Mouse (Mus musculus) heart, embryonic 14.5 days (tissue): Measurements from ENCODE around the gene Tbce. TPM values are rescaled to one million over a fixed set of nuclear protein-coding genes. Genes with fewer than 3 reads are reported as not detected.
"Not testable (repeated sequence)": the region's sequence is repeated elsewhere in the genome, so short reads cannot be mapped to it uniquely, and the experiment has no call there.

Experiments
- ATAC-seq: fragments of 200-750 bp; cut with Nextera tagmentation; 2 replicates; pipeline ENCODE4 v1.8.0; 2017; ENCODE audit warnings: low read depth, moderate TSS enrichment; ENCODE audit not compliant: insufficient number of reproducible peaks, insufficient read depth, low FRiP score
- H3K27ac ChIP-seq, 2 experiments: fragments of 200-500 bp in 1 of 2; fragments of 300-500 bp in 1 of 2; sonication (generic) in 1 of 2; replicated peaks in 1 of 2; 2 replicates each; pipeline ENCODE4 v1.5.1; 2012 to 2014; ENCODE audit warnings: low read depth in 2 of 2, low read length in 2 of 2, control low read depth in 1 of 2, mild to moderate bottlenecking in 1 of 2, mixed read lengths in 1 of 2; ENCODE audit not compliant: control insufficient read depth in 1 of 2, insufficient read depth in 1 of 2
- H3K27me3 ChIP-seq: fragments of 300-500 bp; sonication (generic); 2 replicates; pipeline ENCODE4 v1.6.1; 2014; ENCODE audit warnings: mild to moderate bottlenecking, low read length, control low read depth; ENCODE audit not compliant: control insufficient read depth, insufficient read depth
- H3K36me3 ChIP-seq: fragments of 300-500 bp; sonication (generic); 2 replicates; pipeline ENCODE4 v1.6.1; 2014; ENCODE audit warnings: mild to moderate bottlenecking, control low read depth, low read length, mixed read lengths; ENCODE audit not compliant: control insufficient read depth, insufficient read depth
- H3K4me1 ChIP-seq, 2 experiments: fragments of 200-500 bp in 1 of 2; fragments of 300-500 bp in 1 of 2; sonication (generic) in 1 of 2; 2 replicates each; pipeline ENCODE4 v1.6.1; 2012 to 2014; ENCODE audit warnings: low read length in 2 of 2, control low read depth in 1 of 2, mixed read lengths in 1 of 2; ENCODE audit not compliant: control insufficient read depth in 2 of 2, insufficient read depth in 2 of 2
- H3K4me2 ChIP-seq: fragments of 300-500 bp; sonication (generic); 2 replicates; pipeline ENCODE4 v1.6.1; 2014; ENCODE audit warnings: mild to moderate bottlenecking, low read length
- H3K4me3 ChIP-seq, 2 experiments: fragments of 200-500 bp in 1 of 2; fragments of 300-500 bp in 1 of 2; sonication (generic) in 1 of 2; 2 replicates each; pipeline ENCODE4 v1.5.1; 2012 to 2014; ENCODE audit warnings: low read length in 2 of 2, mild to moderate bottlenecking in 2 of 2, control low read depth in 1 of 2, low read depth in 1 of 2, moderate library complexity in 1 of 2; ENCODE audit not compliant: control insufficient read depth in 1 of 2, insufficient read depth in 1 of 2
- H3K9ac ChIP-seq: fragments of 300-500 bp; sonication (generic); 2 replicates; pipeline ENCODE4 v1.6.1; 2014; ENCODE audit warnings: mild to moderate bottlenecking, low read length
- H3K9me3 ChIP-seq: fragments of 300-500 bp; sonication (generic); 2 replicates; pipeline ENCODE4 v1.6.1; 2016; ENCODE audit warnings: low read length, control low read depth; ENCODE audit not compliant: control insufficient read depth
- WGBS: fragments of 180-500 bp; shearing (Covaris S2); extraction: QIAGEN DNeasy Blood & Tissue Kit; methylation state at CpG from one replicate; pipeline ENCODE4 v1.1.7; 2014; 5-methylcytosine and 5-hydroxymethylcytosine counted together
- polyA plus RNA-seq: library from polyadenylated mRNA; unstranded; fragments of >200 nt; fragmentation: Nextera tagmentation; extraction: Ambion mirVana; gene quantifications from 2 replicates; pipeline ENCODE4 v1.2.1, GENCODE M21; 2014

Gene Tbce
- polyA plus RNA-seq, 1 experiment from 2014 or later: 38.0 TPM

- Histone ChIP-seq H3K9me3 (no peaks in the 10 kb centered on the region), H3K4me3 (no peak overlapping the region), H3K27me3 (no peaks in the 10 kb centered on the region), H3K4me2 (no peak overlapping the region), H3K4me1 (peaks cover 0 to 2% of the 10 kb centered on the region in 2 experiments; a peak in 2 of 4 replicates), H3K36me3 (peaks cover 7% of the 10 kb centered on the region), H3K9ac (no peak overlapping the region), H3K27ac (no peak overlapping the region)
- WGBS: 78% methylated on average over 5 of the region's 5 CpGs
- no peak for ATAC-seq
These were observed 5.9 kb downstream of the Tbce start for GRCm38 (mm10) chr13:14033309-14034072.

GRCm38 (mm10) chr13:14026154-14026820, 13.2 kb downstream of the Tbce start:
- WGBS: 93% methylated on average over 6 of the region's 6 CpGs
- ATAC-seq: no peak
- H3K4me2 ChIP-seq: no peak overlapping the region

GRCm38 (mm10) chr13:14025554-14025953, 13.9 kb downstream of the Tbce start:
- Histone ChIP-seq H3K9ac (no peak overlapping the region), H3K4me3 (no peak overlapping the region), H3K4me1 (no peaks in the 10 kb centered on the region), H3K9me3 (no peaks in the 10 kb centered on the region), H3K4me2 (no peak overlapping the region), H3K36me3 (peaks cover 31% of the 10 kb centered on the region), H3K27me3 (no peaks in the 10 kb centered on the region), H3K27ac (no peak overlapping the region)
- ATAC-seq: no peak
- WGBS: 90% methylated on average over 6 of the region's 6 CpGs

More at GRCm38 (mm10) chr13:14026154-14026820, 13.2 kb downstream of the Tbce start:
- Histone ChIP-seq H3K9ac (no peak overlapping the region), H3K4me3 (no peak overlapping the region), H3K27me3 (no peaks in the 10 kb centered on the region), H3K4me1 (no peaks in the 10 kb centered on the region), H3K36me3 (peaks cover 31% of the 10 kb centered on the region), H3K9me3 (no peaks in the 10 kb centered on the region), H3K27ac (no peak overlapping the region)

- H3K4me2 ChIP-seq, H3K4me3 ChIP-seq, H3K9ac ChIP-seq, H3K9me3 ChIP-seq, H3K27me3 ChIP-seq, H3K4me1 ChIP-seq, ATAC-seq, H3K27ac ChIP-seq: not testable (repeated sequence)
- WGBS: 46% methylated on average over 8 of the region's 12 CpGs
- peaks cover 32% of the 10 kb centered on the region for H3K36me3 ChIP-seq
These were observed 18.0 kb downstream of the Tbce start for GRCm38 (mm10) chr13:14021417-14021816.

- H3K4me1 ChIP-seq: no peaks in the 10 kb centered on the region
- no peak overlapping the region for H3K27ac ChIP-seq
- 94% methylated on average over 3 of the region's 3 CpGs for WGBS
- no peaks in the 10 kb centered on the region for H3K27me3 ChIP-seq
- ATAC-seq: no peak
- no peak overlapping the region for H3K4me2 ChIP-seq
- H3K36me3 ChIP-seq: peaks cover 35% of the 10 kb centered on the region
- H3K9me3 ChIP-seq: no peaks in the 10 kb centered on the region
- H3K9ac ChIP-seq: no peak overlapping the region
- H3K4me3 ChIP-seq: no peak overlapping the region
These were observed 20.6 kb downstream of the Tbce start for GRCm38 (mm10) chr13:14018852-14019251.

GRCm38 (mm10) chr13:14018283-14018682, 21.2 kb downstream of the Tbce start:
- Histone ChIP-seq H3K4me1 (no peaks in the 10 kb centered on the region), H3K27ac (no peak overlapping the region), H3K4me2 (no peak overlapping the region), H3K36me3 (peaks cover 40% of the 10 kb centered on the region), H3K9ac (no peak overlapping the region), H3K27me3 (no peaks in the 10 kb centered on the region), H3K4me3 (no peak overlapping the region), H3K9me3 (no peaks in the 10 kb centered on the region)
- no peak for ATAC-seq

- Histone ChIP-seq H3K4me1 (no peaks in the 10 kb centered on the region), H3K36me3 (peaks cover 61% of the 10 kb centered on the region), H3K9ac (no peak overlapping the region), H3K27me3 (no peaks in the 10 kb centered on the region), H3K27ac (no peak overlapping the region), H3K4me3 (no peak overlapping the region), H3K4me2 (no peak overlapping the region), H3K9me3 (no peaks in the 10 kb centered on the region)
- WGBS: 87% methylated on average over 6 of the region's 6 CpGs
- ATAC-seq: no peak
These were observed 23.8 kb downstream of the Tbce start for GRCm38 (mm10) chr13:14015609-14016008.
